Mouse (Mus musculus) pancreas, adult 10 weeks (tissue): Measurements from ENCODE around the gene Prss33. TPM values are rescaled to one million over a fixed set of nuclear protein-coding genes. Genes with fewer than 3 reads are reported as not detected.

Source experiments
- polyA plus RNA-seq: library from polyadenylated mRNA; stranded (reverse); fragments of 350-450 nt; fragmentation: Illumina TruSeq; extraction: RNeasy Lipid Tissue Mini Kit (QIAGEN cat#74804); gene quantifications from one replicate; pipeline ENCODE4 v1.2.3, GENCODE M21; 2015; ENCODE audit warnings: low read depth, low replicate concordance; ENCODE audit not compliant: insufficient read depth

Prss33 gene
- polyA plus RNA-seq: not detected

DNA sequence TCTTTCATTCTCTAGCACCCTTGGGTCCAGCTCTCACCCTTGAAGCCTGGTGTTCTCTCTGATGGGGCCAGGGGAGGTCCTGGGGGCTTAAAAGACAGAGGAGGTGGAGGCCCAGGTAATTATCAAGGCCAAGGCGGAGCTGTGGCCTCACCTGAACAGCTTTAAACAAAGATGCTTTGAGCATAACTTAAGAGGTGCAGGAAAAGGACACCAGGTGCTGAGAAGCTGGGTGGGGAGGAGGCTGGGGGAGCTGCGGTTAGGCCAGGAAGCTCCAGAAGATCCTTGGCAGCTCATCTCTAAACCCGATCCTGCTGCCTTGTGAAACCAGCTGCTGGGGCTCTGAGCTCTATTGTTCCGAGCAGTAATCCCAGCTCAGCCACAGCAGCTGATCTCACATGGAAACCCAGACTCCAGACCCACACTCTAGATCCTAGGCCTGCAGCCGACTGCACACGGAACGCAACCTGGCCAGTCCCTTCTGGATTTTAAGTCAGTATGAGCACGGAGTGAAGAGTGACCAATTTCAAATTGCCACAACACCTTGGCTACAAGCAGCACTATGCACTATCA lies at the start of gene Prss33:
TSS of gene Prss33 (minus strand) at position 51 of the 570 bp plus-strand sequence.

DNA sequence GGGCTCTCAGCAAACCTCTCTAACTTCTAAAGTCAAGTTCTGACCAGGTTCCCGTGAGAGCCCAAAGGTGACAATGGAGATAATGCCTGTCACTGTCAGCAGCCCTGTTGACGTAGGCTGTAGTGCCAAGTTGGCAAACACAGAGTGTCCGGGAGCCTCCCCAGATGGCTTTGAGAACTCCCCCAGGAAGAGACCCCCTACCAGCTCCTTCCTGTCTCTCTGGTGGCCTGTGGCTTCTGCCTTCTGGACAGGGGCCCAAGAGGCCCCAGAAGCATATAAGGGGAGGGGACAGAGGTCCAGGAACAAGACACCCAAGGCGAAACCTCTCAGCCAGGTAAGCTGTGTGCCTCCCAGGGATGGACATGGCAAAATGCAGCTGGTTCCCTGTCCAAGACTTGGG lies 44.7 kb upstream of the Prss33 start, which contains the start of the genes Dcpp1 and Dcpp2:
TSS of gene Dcpp1 (plus strand) at position 301 of the 400 bp plus-strand sequence.
TSS of gene Dcpp2 (plus strand) at position 305 of the 400 bp plus-strand sequence.

GRCm38 (mm10) chr17:23867756-23868155 lies 31.9 kb upstream of the Prss33 start, which contains the start of gene Prss21:
Gene Prss21 (plus strand): TSS chr17:23868056.

GRCm38 (mm10) chr17:23843812-23844273 lies 8.0 kb upstream of the Prss33 start, which contains the start of the genes Prss32 and Prss41:
Gene Prss32 (plus strand): TSS chr17:23843855.
Gene Prss41 (minus strand): TSS chr17:23844172.

GRCm38 (mm10) chr17:23829064-23829619 lies 6.7 kb downstream of the Prss33 start, which contains the start of gene Elob:
Gene Elob (minus strand): TSS chr17:23829136.

DNA sequence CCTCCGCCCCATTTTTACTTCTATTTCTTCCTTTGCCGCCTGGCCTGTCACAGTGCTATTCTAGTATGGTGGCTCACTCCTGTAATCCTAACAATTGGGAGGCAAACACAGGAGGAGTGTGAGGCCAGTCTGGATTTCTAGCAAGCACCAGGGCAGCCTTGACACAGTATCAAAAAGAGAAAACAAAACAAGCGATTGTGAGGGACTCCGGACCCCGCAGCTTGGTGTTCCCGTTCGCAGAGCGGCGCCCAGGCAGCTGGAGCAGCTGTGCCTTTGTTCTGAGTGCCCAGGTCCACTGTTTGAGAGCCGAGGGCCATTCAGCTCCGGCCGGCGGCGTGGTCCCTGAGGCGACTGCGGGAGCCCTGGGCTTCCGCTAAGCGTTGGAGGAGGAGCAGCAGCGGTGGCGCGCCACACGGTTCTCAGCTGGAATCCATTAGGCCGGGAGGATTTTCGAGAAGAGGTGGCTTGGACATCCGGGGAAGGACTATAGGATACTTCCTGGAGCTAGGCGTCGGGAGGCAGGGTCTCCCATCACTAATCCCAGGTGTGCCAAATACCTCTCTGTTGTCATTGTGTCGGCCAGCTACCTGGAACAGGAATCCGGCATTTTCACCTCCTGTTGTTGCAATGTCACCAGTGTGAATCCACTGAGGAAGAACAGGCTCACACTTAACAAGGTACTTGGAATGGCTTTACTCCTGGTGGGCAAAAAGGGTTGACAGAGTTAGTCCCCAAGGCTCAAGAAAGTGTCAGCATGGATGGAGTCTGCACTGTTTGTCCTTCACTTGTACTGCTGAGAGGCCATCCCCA lies 45.4 kb downstream of the Prss33 start, which contains the start of gene Srrm2:
TSS of gene Srrm2 (plus strand) at position 264 of the 810 bp plus-strand sequence.

GRCm38 (mm10) chr17:23785561-23786471 lies 50.0 kb downstream of the Prss33 start, which contains the start of gene Flywch2:
Gene Flywch2 (minus strand): TSS chr17:23786081.

Other genes starting within 250 kb of the Prss33 start
- gene Zfp13, start 236.6 kb downstream of the Prss33 start, polyA plus RNA-seq: 4.2 TPM
- not detected for gene Zscan10, start 235.2 kb downstream of the Prss33 start, polyA plus RNA-seq
- gene Mmp25, start 190.8 kb downstream of the Prss33 start, polyA plus RNA-seq: 0.24 TPM
- 2.9 TPM for gene Bicdl2, start 175.6 kb downstream of the Prss33 start, polyA plus RNA-seq
- gene Hcfc1r1, start 162.5 kb downstream of the Prss33 start, polyA plus RNA-seq: 44.8 TPM
- 3.1 TPM for gene Thoc6, start 162.2 kb downstream of the Prss33 start, polyA plus RNA-seq
- 9.0 TPM for gene Tnfrsf12a, start 158.6 kb downstream of the Prss33 start, polyA plus RNA-seq
- 4.2 TPM for gene Cldn6, start 156.8 kb downstream of the Prss33 start, polyA plus RNA-seq
- gene Cldn9, start 152.0 kb downstream of the Prss33 start, polyA plus RNA-seq: 3.5 TPM
- not detected for gene 1520401A03Rik, start 113.3 kb downstream of the Prss33 start, polyA plus RNA-seq
- 3.3 TPM for gene Pkmyt1, start 109.7 kb downstream of the Prss33 start, polyA plus RNA-seq
- gene Paqr4, start 95.2 kb downstream of the Prss33 start, polyA plus RNA-seq: 5.0 TPM
- not detected for gene Kremen2, start 90.2 kb downstream of the Prss33 start, polyA plus RNA-seq
- 9.7 TPM for gene Flywch1, start 64.5 kb downstream of the Prss33 start, polyA plus RNA-seq
- 1.3 TPM for gene Flywch2, start 50.0 kb downstream of the Prss33 start, polyA plus RNA-seq
- 176 TPM for gene Srrm2, start 45.5 kb downstream of the Prss33 start, polyA plus RNA-seq
- gene Elob, start 6.9 kb downstream of the Prss33 start, polyA plus RNA-seq: 116 TPM
- gene Prss32, start 7.8 kb upstream of the Prss33 start, polyA plus RNA-seq: not detected
- not detected for gene Prss41, start 8.1 kb upstream of the Prss33 start, polyA plus RNA-seq
- gene Prss21, start 32.0 kb upstream of the Prss33 start, polyA plus RNA-seq: not detected
- gene Dcpp1, start 44.8 kb upstream of the Prss33 start, polyA plus RNA-seq: not detected
- not detected for gene Dcpp2, start 44.8 kb upstream of the Prss33 start, polyA plus RNA-seq
- not detected for gene Dcpp3, start 81.4 kb upstream of the Prss33 start, polyA plus RNA-seq
- gene Sbp, start 105.6 kb upstream of the Prss33 start, polyA plus RNA-seq: not detected
- gene Sbpl, start 119.2 kb upstream of the Prss33 start, polyA plus RNA-seq: not detected
- not detected for gene Prss30, start 144.5 kb upstream of the Prss33 start, polyA plus RNA-seq
- gene Prss22, start 162.0 kb upstream of the Prss33 start, polyA plus RNA-seq: not detected
- gene Prss27, start 202.1 kb upstream of the Prss33 start, polyA plus RNA-seq: not detected
- 3.1 TPM for gene Kctd5, start 237.4 kb upstream of the Prss33 start, polyA plus RNA-seq